Mouse (Mus musculus): ENCODE results near the gene Gm20538.

DNA sequence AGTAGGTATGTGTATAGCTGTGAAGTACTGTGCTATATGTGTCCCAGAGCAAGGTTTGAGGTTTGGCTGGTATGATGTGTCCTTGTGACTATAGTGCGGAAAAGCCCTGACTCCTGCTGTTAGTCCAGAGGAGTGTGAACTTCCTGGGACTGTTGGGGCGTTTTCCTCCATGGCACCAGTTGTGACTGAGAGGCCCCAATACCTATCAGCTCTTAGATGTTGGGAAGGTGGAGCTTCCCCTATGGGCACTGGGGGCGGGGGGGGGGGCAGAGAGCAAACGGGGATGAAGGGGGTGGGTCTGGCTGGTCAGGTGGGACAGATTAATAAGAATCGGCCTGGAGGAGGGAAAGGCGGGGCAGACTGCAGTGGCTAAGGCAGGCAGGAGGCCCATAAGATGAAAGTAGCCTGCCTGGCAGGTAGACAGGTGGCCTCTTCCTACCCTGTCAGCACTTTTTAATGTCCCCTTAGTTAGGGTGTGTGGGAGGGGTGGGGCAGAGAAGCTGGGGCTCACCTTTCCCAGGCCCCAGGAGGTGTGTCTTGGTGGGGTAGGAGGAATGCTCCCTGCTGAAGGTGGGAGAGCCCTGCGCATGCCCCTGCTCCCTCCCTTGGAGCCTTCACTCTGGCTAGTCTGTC is 37.1 kb upstream of the Gm20538 start:
- TF ChIP-seq GATA1 (IDR thresholded peaks at IDR 0.05; ENCODE audit: borderline replicate concordance, low read length) (no peak), FLI1 (IDR thresholded peaks at IDR 0.05; ENCODE audit: low read length) (no peak)

Measured in megakaryocyte, embryonic 14.5 days (primary cell).